Mouse (Mus musculus): ENCODE measurements around the gene Vax1. TPM values are rescaled to one million over a fixed set of nuclear protein-coding genes. Genes with fewer than 3 reads are reported as not detected.

Gene Vax1
- polyA plus RNA-seq, 1 experiment from 2014 or later = 1.0 TPM

DNA sequence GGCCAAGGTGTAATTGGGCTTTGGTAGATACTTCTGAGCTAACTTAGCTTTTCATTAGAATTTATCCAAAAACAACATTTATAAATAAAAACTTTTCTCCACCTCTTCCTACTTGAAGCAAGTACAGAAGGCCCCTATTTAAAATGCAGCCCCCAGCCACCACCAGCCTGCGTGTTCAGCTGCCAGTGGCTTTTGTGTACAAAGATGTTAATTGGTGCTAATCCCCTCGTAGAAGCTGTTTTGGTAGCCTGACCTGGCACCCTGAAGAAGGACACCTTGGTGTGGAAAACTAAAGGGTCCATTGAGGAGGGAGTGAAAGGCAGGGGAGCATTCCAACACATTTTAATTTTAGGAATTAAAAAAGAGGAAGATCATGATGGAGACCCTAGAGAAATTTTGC lies 34.9 kb downstream of the Vax1 start:
- Histone ChIP-seq H3K9ac (replicated peaks) (no peak overlapping the region), H3K27me3 (peaks cover 69% of the 10 kb centered on the region), H3K4me3 (no peak overlapping the region), H3K4me2 (replicated peaks) (no peak overlapping the region), H3K9me3 (no peaks in the 10 kb centered on the region), H3K4me1 (peaks cover 36% of the 10 kb centered on the region), H3K27ac (replicated peaks) (no peak overlapping the region), H3K36me3 (no peaks in the 10 kb centered on the region)
- no peak for ATAC-seq (ENCODE audit: low FRiP score, low read depth)
- 13% methylated on average over 2 of the region's 2 CpGs for WGBS

GRCm38 (mm10) chr19:59133202-59133601 lies 36.7 kb downstream of the Vax1 start:
- H3K27me3 ChIP-seq = peaks cover 69% of the 10 kb centered on the region

GRCm38 (mm10) chr19:59129671-59130070 lies 40.2 kb downstream of the Vax1 start:
- no peak overlapping the region for H3K4me2 ChIP-seq (replicated peaks)
- H3K27ac ChIP-seq (replicated peaks) = no peak overlapping the region
- no peaks in the 10 kb centered on the region for H3K9me3 ChIP-seq
- H3K27me3 ChIP-seq = peaks cover 45% of the 10 kb centered on the region
- no peak for ATAC-seq (ENCODE audit: low FRiP score, low read depth)
- H3K36me3 ChIP-seq = no peaks in the 10 kb centered on the region
- 58% methylated on average over 2 of the region's 2 CpGs for WGBS
- H3K9ac ChIP-seq (replicated peaks) = no peak overlapping the region
- peaks cover 27% of the 10 kb centered on the region for H3K4me1 ChIP-seq
- H3K4me3 ChIP-seq = no peak overlapping the region

More at GRCm38 (mm10) chr19:59133202-59133601, 36.7 kb downstream of the Vax1 start:
- no peak for ATAC-seq (ENCODE audit: low FRiP score, low read depth)
- peaks cover 40% of the 10 kb centered on the region for H3K4me1 ChIP-seq
- no peaks in the 10 kb centered on the region for H3K9me3 ChIP-seq
- no peak overlapping the region for H3K9ac ChIP-seq (replicated peaks)
- H3K4me2 ChIP-seq (replicated peaks) = peak overlapping the region; percentile 31
- H3K27ac ChIP-seq (replicated peaks) = no peak overlapping the region
- WGBS = 10% methylated on average over 11 of the region's 11 CpGs
- H3K4me3 ChIP-seq = no peak overlapping the region
- H3K36me3 ChIP-seq = no peaks in the 10 kb centered on the region

GRCm38 (mm10) chr19:59128531-59129204 lies 41.2 kb downstream of the Vax1 start:
- Histone ChIP-seq H3K36me3 (no peaks in the 10 kb centered on the region), H3K4me3 (no peak overlapping the region), H3K4me1 (peaks cover 18% of the 10 kb centered on the region), H3K9ac (replicated peaks) (no peak overlapping the region), H3K9me3 (no peaks in the 10 kb centered on the region), H3K4me2 (replicated peaks) (no peak overlapping the region), H3K27ac (replicated peaks) (no peak overlapping the region), H3K27me3 (peaks cover 42% of the 10 kb centered on the region)
- WGBS = 84% methylated on average over 8 of the region's 8 CpGs
- no peak for ATAC-seq (ENCODE audit: low FRiP score, low read depth)

DNA sequence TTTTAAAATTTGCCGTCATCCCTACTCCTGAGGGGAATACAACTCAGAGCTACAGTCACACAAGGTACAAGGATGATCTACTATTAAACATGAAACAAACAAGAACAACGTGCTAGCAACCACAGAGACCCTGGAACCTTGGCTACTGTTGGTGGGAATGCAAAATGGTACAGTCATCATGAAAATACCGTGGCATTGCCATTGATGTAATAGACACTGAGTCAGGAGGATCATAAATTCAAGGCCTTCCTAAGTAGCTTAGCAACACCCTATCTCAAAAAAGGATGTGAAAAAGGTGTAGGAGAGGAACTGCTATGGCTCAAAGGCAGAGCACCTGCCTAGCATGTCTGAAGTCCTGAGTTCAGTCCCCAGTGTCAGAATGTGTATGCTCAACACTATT lies 42.4 kb downstream of the Vax1 start:
- no peak overlapping the region for H3K4me2 ChIP-seq (replicated peaks)
- no peak overlapping the region for H3K9ac ChIP-seq (replicated peaks)
- no peak for ATAC-seq (ENCODE audit: low FRiP score, low read depth)
- H3K4me1 ChIP-seq = peaks cover 9% of the 10 kb centered on the region; the same call in 1 of the 2 replicates
- no peak overlapping the region for H3K4me3 ChIP-seq
- WGBS = 91% methylated on average over 3 of the region's 3 CpGs
- no peak overlapping the region for H3K27ac ChIP-seq (replicated peaks)
- H3K27me3 ChIP-seq = peaks cover 41% of the 10 kb centered on the region
- H3K9me3 ChIP-seq = no peaks in the 10 kb centered on the region
- H3K36me3 ChIP-seq = no peaks in the 10 kb centered on the region

Other genes with a start within 250 kb of the Vax1 start
- 0.37 and 0.81 TPM in 2 replicates for gene Eno4, start 226.6 kb downstream of the Vax1 start, polyA plus RNA-seq (2016; fragmentation: Nextera tagmentation; extraction: Ambion mirVana)
- 27.9 and 28.0 TPM in 2 replicates for gene Hspa12a, start 226.4 kb downstream of the Vax1 start, polyA plus RNA-seq (2016; fragmentation: Nextera tagmentation; extraction: Ambion mirVana)
- 3.7 and 4.5 TPM in 2 replicates for gene Shtn1, start 94.0 kb downstream of the Vax1 start, polyA plus RNA-seq (2016; fragmentation: Nextera tagmentation; extraction: Ambion mirVana)
- not detected in 2 replicates for gene Kcnk18, start 49.2 kb upstream of the Vax1 start, polyA plus RNA-seq (2016; fragmentation: Nextera tagmentation; extraction: Ambion mirVana)
- gene Slc18a2, start 90.8 kb upstream of the Vax1 start, polyA plus RNA-seq (2016; fragmentation: Nextera tagmentation; extraction: Ambion mirVana) = 14.7 and 18.8 TPM in 2 replicates
- gene Rps12-ps3, start 152.2 kb upstream of the Vax1 start, polyA plus RNA-seq (2016; fragmentation: Nextera tagmentation; extraction: Ambion mirVana) = 3.1 and 7.5 TPM in 2 replicates
- gene Pdzd8, start 175.7 kb upstream of the Vax1 start, polyA plus RNA-seq (2016; fragmentation: Nextera tagmentation; extraction: Ambion mirVana) = 14.5 and 16.9 TPM in 2 replicates

Data from midbrain, embryonic 12.5 days (tissue).